Mouse (Mus musculus) C3H10T1/2 (cell line): Measurements from ENCODE around the gene Gm5916. TPM values are rescaled to one million over a fixed set of nuclear protein-coding genes. Genes with fewer than 3 reads are reported as not detected.

ENCODE experiments used
- polyA plus RNA-seq, 2 experiments: library from polyadenylated mRNA; unstranded; fragments of >200 nt; fragmentation: generic; extraction: Trizol; gene quantifications; one replicate each; pipeline ENCODE4 v1.2.1; 2012; ENCODE audit warnings: missing spikeins in 2 of 2

Gene Gm5916
- polyA plus RNA-seq = not detected

GRCm38 (mm10) chr9:36128679-36129078 is at the start of gene Gm5916:
Gene Gm5916, minus strand, starts transcription at chr9:36128779.

Other genes with a start within 250 kb of the Gm5916 start
- not detected for gene 9230113P08Rik, start 220.4 kb downstream of the Gm5916 start, polyA plus RNA-seq